Mouse (Mus musculus): ENCODE measurements around the gene Def6.

Def6 gene

DNA sequence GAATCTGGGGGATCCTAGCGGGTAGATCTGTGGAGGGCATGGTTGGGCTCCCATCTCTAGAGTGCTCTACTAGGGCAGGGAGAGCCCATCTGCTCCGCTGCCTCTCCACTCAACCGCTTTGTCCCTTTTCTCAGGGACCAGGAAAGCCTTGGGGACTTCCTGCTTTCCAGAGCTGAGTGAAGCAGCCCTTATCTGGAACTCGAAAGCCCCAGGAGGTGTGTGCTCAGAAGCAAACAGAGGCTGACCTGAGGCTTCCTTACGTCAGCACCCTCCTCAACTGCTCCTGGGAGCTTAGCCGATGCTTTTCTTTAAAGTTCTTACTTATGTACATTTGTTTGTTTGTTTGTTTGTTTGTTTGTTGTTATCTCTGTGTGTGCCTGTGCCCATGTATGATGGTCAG lies 65.3 kb downstream of the Def6 start:
- no peak for DNase-seq (ENCODE audit: low read depth, low spot score)

DNA sequence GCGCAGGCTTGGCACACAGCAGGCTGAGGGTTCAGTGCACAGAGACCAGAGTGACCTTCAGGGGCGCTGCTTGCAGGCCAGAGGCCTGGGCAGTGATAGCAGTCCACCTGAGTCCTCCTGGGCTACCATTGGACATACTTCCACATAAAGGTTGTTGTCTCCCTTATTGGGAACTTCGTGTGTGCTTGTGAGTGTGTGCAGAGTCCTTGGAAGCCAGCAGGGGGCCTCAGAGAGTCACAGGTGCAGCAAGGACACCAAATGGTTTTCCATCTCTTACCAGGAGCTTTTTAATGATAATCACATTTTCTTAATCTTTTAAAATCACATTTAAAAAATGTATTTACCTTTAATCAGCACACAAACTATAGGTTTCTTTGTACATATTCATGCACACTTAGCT lies 67.2 kb downstream of the Def6 start:
- DNase-seq (ENCODE audit: low read depth, low spot score) = no peak

DNA sequence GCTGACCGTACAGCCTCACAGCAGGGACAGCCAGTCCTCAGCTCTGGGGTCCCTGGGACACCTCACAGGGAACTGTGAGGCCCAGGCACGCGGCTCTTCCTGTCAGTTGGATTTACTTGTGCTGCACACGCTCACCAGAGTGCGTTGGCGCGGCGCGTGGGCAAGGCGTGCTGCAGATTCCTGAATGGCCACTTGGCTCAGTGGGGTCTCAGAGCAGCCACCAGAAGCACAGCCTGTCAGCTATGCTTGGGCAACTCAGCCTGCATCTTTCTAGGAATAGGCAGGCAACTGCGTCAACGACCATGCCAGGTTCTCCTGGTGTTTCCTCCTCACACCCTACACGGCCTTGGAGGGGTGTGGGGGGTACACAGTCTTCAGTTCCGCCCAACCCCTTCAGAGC lies 69.6 kb downstream of the Def6 start:
- DNase-seq (ENCODE audit: low read depth, low spot score) = no peak

DNA sequence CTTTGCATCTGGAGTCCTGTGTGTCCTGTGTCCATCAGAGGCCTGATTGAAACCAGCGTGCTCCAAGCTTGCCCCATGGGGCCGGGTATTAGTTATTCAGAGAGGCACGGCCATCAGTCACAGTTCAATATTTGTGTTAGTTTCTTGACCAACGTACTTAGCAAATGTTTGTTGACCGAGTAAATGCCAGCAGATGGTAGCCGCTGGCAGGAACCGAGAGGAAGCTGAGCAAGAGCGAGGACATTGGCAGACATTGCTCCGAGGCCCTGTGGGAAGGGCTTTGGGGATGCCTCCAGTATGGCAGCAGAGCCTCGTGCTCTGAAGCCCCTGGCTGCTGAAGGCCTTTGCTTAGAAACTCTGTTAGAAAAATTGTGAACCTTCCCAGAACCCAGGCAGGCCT lies 70.1 kb downstream of the Def6 start:
- DNase-seq (ENCODE audit: low read depth, low spot score) = no peak

DNA sequence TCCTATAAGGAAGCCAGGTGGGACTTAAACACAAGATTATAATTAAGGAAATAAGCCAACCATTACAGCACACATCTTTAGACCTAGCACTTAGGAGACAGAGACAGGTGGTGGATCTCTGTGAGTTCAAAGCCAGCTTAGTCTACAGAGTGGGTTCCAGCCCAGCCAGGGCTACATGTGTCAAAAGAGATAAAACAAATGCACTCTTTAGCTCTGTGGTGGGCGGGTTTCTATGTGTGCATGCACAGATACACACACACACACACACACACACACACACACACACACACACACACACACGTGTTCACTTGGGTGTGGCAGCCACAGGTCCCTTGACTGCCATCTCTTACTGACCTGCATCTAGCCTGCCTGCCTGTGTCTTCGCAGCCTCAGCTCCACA lies 70.6 kb downstream of the Def6 start:
- no peak for DNase-seq (ENCODE audit: low read depth, low spot score)
